Mouse (Mus musculus): ENCODE data around the gene Dnph1. TPM values are rescaled to one million over a fixed set of nuclear protein-coding genes. Genes with fewer than 3 reads are reported as not detected.

Dnph1 gene
- total RNA-seq, 2 experiments from 2014 or later = 5.7 TPM

Other genes starting within 250 kb of the Dnph1 start
- gene Polr1c, start 248.7 kb upstream of the Dnph1 start, total RNA-seq (2021) = 10 to 100 TPM; 35.0 to 35.9 TPM
- 10 to 100 TPM; 81.9 to 91.9 TPM for gene Yipf3, start 248.6 kb upstream of the Dnph1 start, total RNA-seq (2021)
- gene Lrrc73, start 243.2 kb upstream of the Dnph1 start, total RNA-seq (2021) = 10 to 100 TPM; 76.9 to 83.1 TPM
- gene Tjap1, start 213.7 kb upstream of the Dnph1 start, total RNA-seq (2021) = 10 to 100 TPM; 43.4 to 49.2 TPM
- 10 to 100 TPM; 44.1 to 50.9 TPM for gene Dlk2, start 199.3 kb upstream of the Dnph1 start, total RNA-seq (2021)
- gene Abcc10, start 168.4 kb upstream of the Dnph1 start, total RNA-seq (2021) = 10 to 100 TPM; 10.2 to 10.3 TPM
- 10 to 100 TPM; 64.7 to 67.3 TPM for gene Zfp318, start 113.0 kb upstream of the Dnph1 start, total RNA-seq (2021)
- gene Crip3, start 67.8 kb upstream of the Dnph1 start, total RNA-seq (2021) = 1 to 10 TPM; 2.8 to 4.1 TPM
- gene Slc22a7, start 58.3 kb upstream of the Dnph1 start, total RNA-seq (2021) = under 1 TPM; 0.19 to 0.39 TPM
- 100 to 1,000 TPM; 123 to 125 TPM for gene Ttbk1, start 9.0 kb upstream of the Dnph1 start, total RNA-seq (2021)
- gene Cul9, start 49.7 kb downstream of the Dnph1 start, total RNA-seq (2021) = 10 to 100 TPM; 42.7 to 43.9 TPM
- gene Srf, start 59.5 kb downstream of the Dnph1 start, total RNA-seq (2021) = 10 to 100 TPM; 62.7 to 65.5 TPM
- 10 to 100 TPM; 11.2 to 11.4 TPM for gene Ptk7, start 132.8 kb downstream of the Dnph1 start, total RNA-seq (2021)
- 10 to 100 TPM; 15.1 to 16.7 TPM for gene Klc4, start 149.3 kb downstream of the Dnph1 start, total RNA-seq (2021)
- gene Mrpl2, start 149.5 kb downstream of the Dnph1 start, total RNA-seq (2021) = 10 to 100 TPM; 51.1 to 54.3 TPM
- gene Cul7, start 153.6 kb downstream of the Dnph1 start, total RNA-seq (2021) = 10 to 100 TPM; 23.8 to 24.4 TPM
- 10 to 100 TPM; 12.5 to 15.7 TPM for gene Rrp36, start 177.6 kb downstream of the Dnph1 start, total RNA-seq (2021)
- gene Mea1, start 182.1 kb downstream of the Dnph1 start, total RNA-seq (2021) = 100 to 1,000 TPM in 1 of 2 experiments, 10 to 100 TPM in 1; 98.2 to 103 TPM
- 100 to 1,000 TPM; 174 to 176 TPM for gene Klhdc3, start 184.2 kb downstream of the Dnph1 start, total RNA-seq (2021)
- gene Ppp2r5d, start 208.4 kb downstream of the Dnph1 start, total RNA-seq (2021) = 10 to 100 TPM; 88.1 to 92.2 TPM
- 10 to 100 TPM; 32.0 to 36.8 TPM for gene Pex6, start 214.8 kb downstream of the Dnph1 start, total RNA-seq (2021)
- gene Gnmt, start 232.5 kb downstream of the Dnph1 start, total RNA-seq (2021) = under 1 TPM; 0.76 to 0.98 TPM

Measured in layer of hippocampus, postnatal 14 days (tissue).